Mouse (Mus musculus) forebrain, embryonic 14.5 days (tissue): ENCODE measurements around the gene Egfl6. TPM values are rescaled to one million over a fixed set of nuclear protein-coding genes. Genes with fewer than 3 reads are reported as not detected.

Experiments used
- polyA plus RNA-seq: library from polyadenylated mRNA; unstranded; fragments of >200 nt; fragmentation: Nextera tagmentation; extraction: Ambion mirVana; gene quantifications from 2 replicates; pipeline ENCODE4 v1.2.1, GENCODE M21; 2014

Gene Egfl6
- polyA plus RNA-seq, 1 experiment from 2014 or later, result 0.86 TPM

Other genes starting within 250 kb of the Egfl6 start
- 70.3 and 78.7 TPM in 2 replicates for gene Trappc2, start 145.1 kb downstream of the Egfl6 start, polyA plus RNA-seq
- 7.2 and 7.4 TPM in 2 replicates for gene Ofd1, start 145.0 kb downstream of the Egfl6 start, polyA plus RNA-seq
- gene Rab9, start 105.9 kb downstream of the Egfl6 start, polyA plus RNA-seq, result 50.4 and 52.7 TPM in 2 replicates
- 5.9 and 6.9 TPM in 2 replicates for gene Tceanc, start 67.2 kb downstream of the Egfl6 start, polyA plus RNA-seq